Mouse (Mus musculus) heart, embryonic 14.5 days (tissue): ENCODE results near the gene Maml3. TPM values are rescaled to one million over a fixed set of nuclear protein-coding genes. Genes with fewer than 3 reads are reported as not detected.

Source experiments
- ATAC-seq: fragments of 200-750 bp; cut with Nextera tagmentation; 2 replicates; pipeline ENCODE4 v1.8.0; 2017; ENCODE audit warnings: low read depth, moderate TSS enrichment; ENCODE audit not compliant: insufficient number of reproducible peaks, insufficient read depth, low FRiP score
- H3K27ac ChIP-seq, 2 experiments: fragments of 200-500 bp in 1 of 2; fragments of 300-500 bp in 1 of 2; sonication (generic) in 1 of 2; replicated peaks in 1 of 2; 2 replicates each; pipeline ENCODE4 v1.5.1; 2012 to 2014; ENCODE audit warnings: low read depth in 2 of 2, low read length in 2 of 2, control low read depth in 1 of 2, mild to moderate bottlenecking in 1 of 2, mixed read lengths in 1 of 2; ENCODE audit not compliant: control insufficient read depth in 1 of 2, insufficient read depth in 1 of 2
- H3K27me3 ChIP-seq: fragments of 300-500 bp; sonication (generic); 2 replicates; pipeline ENCODE4 v1.6.1; 2014; ENCODE audit warnings: mild to moderate bottlenecking, low read length, control low read depth; ENCODE audit not compliant: control insufficient read depth, insufficient read depth
- H3K36me3 ChIP-seq: fragments of 300-500 bp; sonication (generic); 2 replicates; pipeline ENCODE4 v1.6.1; 2014; ENCODE audit warnings: mild to moderate bottlenecking, control low read depth, low read length, mixed read lengths; ENCODE audit not compliant: control insufficient read depth, insufficient read depth
- H3K4me1 ChIP-seq, 2 experiments: fragments of 200-500 bp in 1 of 2; fragments of 300-500 bp in 1 of 2; sonication (generic) in 1 of 2; 2 replicates each; pipeline ENCODE4 v1.6.1; 2012 to 2014; ENCODE audit warnings: low read length in 2 of 2, control low read depth in 1 of 2, mixed read lengths in 1 of 2; ENCODE audit not compliant: control insufficient read depth in 2 of 2, insufficient read depth in 2 of 2
- H3K4me2 ChIP-seq: fragments of 300-500 bp; sonication (generic); 2 replicates; pipeline ENCODE4 v1.6.1; 2014; ENCODE audit warnings: mild to moderate bottlenecking, low read length
- H3K4me3 ChIP-seq, 2 experiments: fragments of 200-500 bp in 1 of 2; fragments of 300-500 bp in 1 of 2; sonication (generic) in 1 of 2; 2 replicates each; pipeline ENCODE4 v1.5.1; 2012 to 2014; ENCODE audit warnings: low read length in 2 of 2, mild to moderate bottlenecking in 2 of 2, control low read depth in 1 of 2, low read depth in 1 of 2, moderate library complexity in 1 of 2; ENCODE audit not compliant: control insufficient read depth in 1 of 2, insufficient read depth in 1 of 2
- H3K9ac ChIP-seq: fragments of 300-500 bp; sonication (generic); 2 replicates; pipeline ENCODE4 v1.6.1; 2014; ENCODE audit warnings: mild to moderate bottlenecking, low read length
- H3K9me3 ChIP-seq: fragments of 300-500 bp; sonication (generic); 2 replicates; pipeline ENCODE4 v1.6.1; 2016; ENCODE audit warnings: low read length, control low read depth; ENCODE audit not compliant: control insufficient read depth
- WGBS: fragments of 180-500 bp; shearing (Covaris S2); extraction: QIAGEN DNeasy Blood & Tissue Kit; methylation state at CpG from one replicate; pipeline ENCODE4 v1.1.7; 2014; 5-methylcytosine and 5-hydroxymethylcytosine counted together
- polyA plus RNA-seq: library from polyadenylated mRNA; unstranded; fragments of >200 nt; fragmentation: Nextera tagmentation; extraction: Ambion mirVana; gene quantifications from 2 replicates; pipeline ENCODE4 v1.2.1, GENCODE M21; 2014

Gene Maml3
- polyA plus RNA-seq, 1 experiment from 2014 or later, result 2.9 TPM

- H3K4me2 ChIP-seq, result no peak overlapping the region
- H3K9ac ChIP-seq, result no peak overlapping the region
- no peak overlapping the region for H3K27ac ChIP-seq
- H3K9me3 ChIP-seq, result no peaks in the 10 kb centered on the region
- no peaks in the 10 kb centered on the region for H3K27me3 ChIP-seq
- H3K36me3 ChIP-seq, result peaks cover 24% of the 10 kb centered on the region
- 0 out of 4 replicates have a peak, but pooled peaks cover 0 to 2% of the 10 kb centered on the region in 2 experiments for H3K4me1 ChIP-seq
- ATAC-seq, result no peak
- 85% methylated on average over 10 of the region's 10 CpGs for WGBS
- H3K4me3 ChIP-seq, result no peak overlapping the region
Observed at GRCm38 (mm10) chr3:51693196-51693595, 411.7 kb downstream of the Maml3 start.

- H3K4me2 ChIP-seq, result no peak overlapping the region
- H3K4me1 ChIP-seq, result 0 out of 4 replicates have a peak, but pooled peaks cover 0 to 2% of the 10 kb centered on the region in 2 experiments
- ATAC-seq, result peak; percentile 71
- H3K27ac ChIP-seq, result no peak overlapping the region
- H3K9me3 ChIP-seq, result no peaks in the 10 kb centered on the region
- no peak overlapping the region for H3K4me3 ChIP-seq
- WGBS, result 63% methylated on average over 8 of the region's 8 CpGs
- H3K9ac ChIP-seq, result no peak overlapping the region
- peaks cover 24% of the 10 kb centered on the region for H3K36me3 ChIP-seq
- no peaks in the 10 kb centered on the region for H3K27me3 ChIP-seq
Observed at GRCm38 (mm10) chr3:51688725-51689124, 416.2 kb downstream of the Maml3 start.

- 89% methylated on average over 6 of the region's 6 CpGs for WGBS
- Histone ChIP-seq H3K27ac (no peak overlapping the region), H3K36me3 (peaks cover 24% of the 10 kb centered on the region), H3K4me2 (no peak overlapping the region), H3K4me1 (0 out of 4 replicates have a peak, but pooled peaks cover 0 to 2% of the 10 kb centered on the region in 2 experiments), H3K9me3 (no peaks in the 10 kb centered on the region), H3K27me3 (no peaks in the 10 kb centered on the region), H3K9ac (no peak overlapping the region), H3K4me3 (no peak overlapping the region)
- ATAC-seq, result no peak
Observed at GRCm38 (mm10) chr3:51686791-51687190, 418.1 kb downstream of the Maml3 start.

GRCm38 (mm10) chr3:51686316-51686715 lies 418.6 kb downstream of the Maml3 start:
- 91% methylated on average over 6 of the region's 6 CpGs for WGBS
- H3K9me3 ChIP-seq, result no peaks in the 10 kb centered on the region
- no peak overlapping the region for H3K9ac ChIP-seq
- H3K4me1 ChIP-seq, result 0 out of 4 replicates have a peak, but pooled peaks cover 0 to 2% of the 10 kb centered on the region in 2 experiments
- H3K36me3 ChIP-seq, result peaks cover 24% of the 10 kb centered on the region
- no peak overlapping the region for H3K4me3 ChIP-seq
- no peak overlapping the region for H3K27ac ChIP-seq
- no peak for ATAC-seq
- H3K27me3 ChIP-seq, result no peaks in the 10 kb centered on the region
- no peak overlapping the region for H3K4me2 ChIP-seq

GRCm38 (mm10) chr3:51685539-51685938 lies 419.3 kb downstream of the Maml3 start:
- H3K4me2 ChIP-seq, result no peak overlapping the region
- H3K9me3 ChIP-seq, result no peaks in the 10 kb centered on the region
- no peak overlapping the region for H3K27ac ChIP-seq
- no peaks in the 10 kb centered on the region for H3K27me3 ChIP-seq
- no peak overlapping the region for H3K4me3 ChIP-seq
- ATAC-seq, result no peak
- H3K9ac ChIP-seq, result no peak overlapping the region
- peaks cover 18% of the 10 kb centered on the region for H3K36me3 ChIP-seq
- 92% methylated on average over 6 of the region's 6 CpGs for WGBS
- H3K4me1 ChIP-seq, result 0 out of 4 replicates have a peak, but pooled peaks cover 0 to 2% of the 10 kb centered on the region in 2 experiments

- H3K9ac ChIP-seq, result no peak overlapping the region
- H3K4me2 ChIP-seq, result no peak overlapping the region
- H3K27me3 ChIP-seq, result no peaks in the 10 kb centered on the region
- WGBS, result 46% methylated on average over 3 of the region's 3 CpGs
- no peaks in the 10 kb centered on the region for H3K36me3 ChIP-seq
- ATAC-seq, result no peak
- H3K4me1 ChIP-seq, result peaks cover 0 to 2% of the 10 kb centered on the region in 2 experiments; a peak in 2 of 4 replicates
- no peak overlapping the region for H3K27ac ChIP-seq
- no peaks in the 10 kb centered on the region for H3K9me3 ChIP-seq
- H3K4me3 ChIP-seq, result no peak overlapping the region
Observed at GRCm38 (mm10) chr3:51674963-51675362, 429.9 kb downstream of the Maml3 start.

GRCm38 (mm10) chr3:51673408-51674086 lies 431.3 kb downstream of the Maml3 start:
- Histone ChIP-seq H3K27ac (no peak overlapping the region), H3K9me3 (no peaks in the 10 kb centered on the region), H3K27me3 (no peaks in the 10 kb centered on the region), H3K4me3 (no peak overlapping the region), H3K4me2 (0 out of 2 replicates have a peak overlapping the region, but pooled peaks have one; percentile 5), H3K36me3 (no peaks in the 10 kb centered on the region), H3K9ac (no peak overlapping the region), H3K4me1 (peaks cover 0 to 2% of the 10 kb centered on the region in 2 experiments; a peak in 2 of 4 replicates)
- WGBS, result 59% methylated on average over 21 of the region's 21 CpGs
- no peak for ATAC-seq
